Mouse (Mus musculus): Measurements from ENCODE around the gene Tmed4. TPM values are rescaled to one million over a fixed set of nuclear protein-coding genes. Genes with fewer than 3 reads are reported as not detected.
A peak's percentile ranks its signal among the peaks of the same experiment; 100 is the strongest.

Tmed4 gene
- 93.1 and 105 TPM in 2 replicates for total RNA-seq (2021)
- long read RNA-seq, transcript Tmed4-201 (5 exons, 2,003 nt) = major isoform, 85 of 98 reads
- long read RNA-seq, partial matches to known transcripts = 2 of 98 reads
- long read RNA-seq, other reads (novel, unspliced or antisense) = 10 of 98 reads

GRCm38 (mm10) chr11:6274387-6275093, at the start of gene Tmed4:
Gene Tmed4, minus strand, starts transcription at chr11:6274870.
- peak; percentile 99 for DNase-seq

- DNase-seq = no peak
Measured at GRCm38 (mm10) chr11:6323348-6323747, 48.7 kb upstream of the Tmed4 start.

GRCm38 (mm10) chr11:6322086-6322485, 47.4 kb upstream of the Tmed4 start:
- no peak for DNase-seq

- no peak for DNase-seq
Measured at GRCm38 (mm10) chr11:6319374-6319773, 44.7 kb upstream of the Tmed4 start.

- DNase-seq = no peak
Measured at GRCm38 (mm10) chr11:6318559-6318958, 43.9 kb upstream of the Tmed4 start.

- DNase-seq = no peak
Measured at GRCm38 (mm10) chr11:6316821-6317220, 42.2 kb upstream of the Tmed4 start.

GRCm38 (mm10) chr11:6313874-6314406, 39.3 kb upstream of the Tmed4 start:
- DNase-seq = no peak

- DNase-seq = no peak
Measured at GRCm38 (mm10) chr11:6308181-6308580, 33.5 kb upstream of the Tmed4 start.

GRCm38 (mm10) chr11:6305943-6306430, 31.3 kb upstream of the Tmed4 start:
- no peak for DNase-seq

GRCm38 (mm10) chr11:6302793-6303192, 28.1 kb upstream of the Tmed4 start:
- DNase-seq = no peak

- no peak for DNase-seq
Measured at GRCm38 (mm10) chr11:6299435-6299834, 24.8 kb upstream of the Tmed4 start.

- DNase-seq = no peak
Measured at GRCm38 (mm10) chr11:6296077-6296476, 21.4 kb upstream of the Tmed4 start.

- no peak for DNase-seq
Measured at GRCm38 (mm10) chr11:6294632-6295031, 20.0 kb upstream of the Tmed4 start.

- DNase-seq = no peak
Measured at GRCm38 (mm10) chr11:6293601-6294000, 18.9 kb upstream of the Tmed4 start.

- no peak for DNase-seq
Measured at GRCm38 (mm10) chr11:6292988-6293349, 18.3 kb upstream of the Tmed4 start.

GRCm38 (mm10) chr11:6292116-6292987, 17.7 kb upstream of the Tmed4 start:
- peak; percentile 33 for DNase-seq

- peak; percentile 99 for DNase-seq
Measured at GRCm38 (mm10) chr11:6291401-6292115, 16.9 kb upstream of the Tmed4 start, which contains the start of gene Ogdh. Gene Ogdh, plus strand, starts transcription at chr11:6291633.

- no peak for DNase-seq
Measured at GRCm38 (mm10) chr11:6290883-6291282, 16.2 kb upstream of the Tmed4 start.

GRCm38 (mm10) chr11:6290138-6290537, 15.5 kb upstream of the Tmed4 start:
- DNase-seq = no peak

GRCm38 (mm10) chr11:6282940-6283339, 8.3 kb upstream of the Tmed4 start:
- no peak for DNase-seq

GRCm38 (mm10) chr11:6276466-6276865, 1.8 kb upstream of the Tmed4 start:
- no peak for DNase-seq

- no peak for DNase-seq
Measured at GRCm38 (mm10) chr11:6275094-6275484, 419 bp upstream of the Tmed4 start.
